Mouse (Mus musculus) NIH3T3 (cell line): Measurements from ENCODE around the gene Mmachc.
A peak's percentile ranks its signal among the peaks of the same experiment; 100 is the strongest.
"Not testable (repeated sequence)": the region's sequence is repeated elsewhere in the genome, so short reads cannot be mapped to it uniquely, and the experiment has no call there.

ENCODE experiments used
- DNase-seq: peaks from one replicate; pipeline ENCODE4 v3.0.0-alpha.2; 2012; ENCODE audit warnings: low read depth

Gene Mmachc

DNA sequence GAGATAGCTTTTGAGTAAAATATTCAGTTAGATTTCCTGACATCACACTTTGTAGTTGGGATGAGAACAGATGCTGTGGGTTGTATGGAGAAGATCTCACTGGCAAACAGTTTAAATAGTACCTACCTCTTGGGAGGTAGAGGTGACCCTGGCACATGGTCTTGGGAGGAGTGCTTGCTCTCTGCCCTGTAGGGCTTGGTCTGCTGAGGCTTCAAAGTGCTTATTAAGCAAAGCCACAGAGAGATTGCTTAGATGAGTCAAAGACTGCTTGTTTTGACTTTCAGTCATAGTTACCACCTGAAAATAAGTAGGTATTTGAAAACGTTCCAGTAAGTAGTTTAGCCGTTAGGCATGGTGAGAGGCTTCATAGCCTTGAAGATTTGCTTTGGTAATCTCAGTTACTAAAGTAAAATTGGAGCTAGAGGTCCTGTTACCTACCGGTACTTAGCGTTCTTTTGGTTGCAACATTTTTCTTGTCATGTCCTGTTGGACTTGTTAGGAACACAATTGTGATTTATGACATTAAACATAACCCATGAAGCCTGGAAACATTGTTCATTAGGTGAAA is 18.8 kb downstream of the Mmachc start:
- no peak for DNase-seq

- DNase-seq = peak; percentile 19
Measured at GRCm38 (mm10) chr4:116687041-116687440, 21.2 kb downstream of the Mmachc start.

DNA sequence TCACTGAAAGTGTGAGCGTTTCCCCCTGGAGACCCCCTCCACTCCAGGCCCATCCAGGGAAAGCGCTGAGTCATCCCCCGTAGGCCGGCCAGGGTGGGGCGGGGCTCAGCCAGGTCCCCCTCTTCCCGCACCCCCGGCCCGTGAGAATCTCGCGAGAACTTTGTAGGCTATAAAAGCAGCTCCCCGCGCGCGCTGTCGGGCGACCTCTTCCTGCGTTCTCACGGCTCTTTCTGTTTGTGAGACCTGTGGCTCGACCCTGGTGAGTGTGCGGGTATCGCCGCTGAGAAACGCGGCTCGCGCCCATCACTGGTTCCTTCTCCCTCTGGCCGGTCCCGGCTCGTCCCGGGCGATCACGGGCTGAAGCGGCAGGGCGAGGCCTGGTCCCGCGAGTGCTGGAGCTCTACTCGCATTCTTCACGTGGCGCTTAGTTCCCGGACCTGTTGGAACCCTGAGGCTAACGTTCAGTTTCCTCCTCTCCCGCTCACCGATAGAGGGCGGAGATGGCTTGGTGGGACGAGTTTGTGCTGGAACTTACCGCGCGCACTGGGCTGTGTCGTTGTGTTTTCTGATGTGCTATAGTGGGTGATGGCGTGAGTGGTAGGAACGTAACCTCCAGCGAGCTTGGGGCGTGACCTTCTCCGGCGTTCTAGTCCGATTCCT is 22.7 kb downstream of the Mmachc start, which contains the start of gene Prdx1:
Gene Prdx1, plus strand, starts transcription at position 143 of the 660 bp plus-strand sequence.
- DNase-seq = peak; percentile 98

GRCm38 (mm10) chr4:116684665-116685064 is 23.5 kb downstream of the Mmachc start:
- DNase-seq = peak; percentile 30

DNA sequence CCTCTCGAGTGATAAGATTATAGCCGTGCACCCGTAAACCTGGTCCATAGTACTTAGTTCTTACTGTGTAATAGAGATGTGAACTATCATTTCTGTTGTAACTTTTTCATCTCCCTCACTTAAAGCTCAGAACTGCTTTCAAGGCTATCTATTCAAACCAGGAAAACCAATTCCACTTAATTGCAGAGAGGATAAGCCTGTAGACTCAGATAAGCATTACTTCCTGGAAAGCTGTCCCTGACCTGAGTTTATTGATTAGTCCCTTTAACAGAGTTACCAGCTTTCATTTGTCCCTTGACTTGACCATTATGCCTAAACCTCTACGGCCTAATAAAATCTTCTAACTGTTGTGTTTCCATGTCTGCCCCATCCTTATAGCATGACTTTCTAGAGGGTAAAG is 24.2 kb downstream of the Mmachc start:
- no peak for DNase-seq

DNA sequence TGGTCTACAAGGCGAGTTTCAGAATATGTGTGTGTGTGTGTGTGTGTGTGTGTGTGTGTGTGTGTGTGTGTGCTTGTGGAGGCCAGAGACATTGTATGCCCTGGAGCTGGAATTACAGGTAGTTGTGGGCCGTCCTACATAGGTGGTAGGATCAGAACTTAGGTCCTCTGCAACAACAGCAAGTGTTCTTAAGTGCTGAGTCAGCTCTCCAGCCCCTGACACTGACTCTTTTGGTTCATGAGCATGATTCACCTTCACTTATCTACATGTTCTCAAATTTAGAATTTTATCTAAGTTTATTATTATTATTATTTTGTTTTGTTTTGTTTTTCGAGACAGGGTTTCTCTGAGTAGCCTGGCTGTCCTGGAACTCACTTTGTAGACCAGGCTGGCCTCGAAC is 27.7 kb downstream of the Mmachc start:
- not testable (repeated sequence) for DNase-seq

DNA sequence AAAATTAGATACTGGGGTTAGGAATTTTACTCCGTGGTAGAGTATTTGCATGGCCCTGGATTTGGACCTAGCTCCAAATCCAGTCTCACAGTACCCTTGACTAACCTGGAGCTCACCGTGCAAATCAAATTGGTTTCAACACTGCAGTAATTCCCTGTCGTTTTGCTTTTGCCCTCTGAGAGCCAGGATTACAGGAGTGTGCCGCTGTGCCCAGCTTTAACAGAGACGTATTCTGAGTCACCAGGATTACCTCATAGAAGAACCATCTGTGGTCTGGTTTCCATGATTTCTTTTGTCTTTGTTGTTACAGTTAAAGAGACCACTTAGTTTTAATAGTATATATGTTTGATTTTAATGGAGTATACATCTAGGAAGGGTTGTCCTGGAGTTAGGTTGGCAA is 29.1 kb downstream of the Mmachc start:
- peak; percentile 60 for DNase-seq

DNA sequence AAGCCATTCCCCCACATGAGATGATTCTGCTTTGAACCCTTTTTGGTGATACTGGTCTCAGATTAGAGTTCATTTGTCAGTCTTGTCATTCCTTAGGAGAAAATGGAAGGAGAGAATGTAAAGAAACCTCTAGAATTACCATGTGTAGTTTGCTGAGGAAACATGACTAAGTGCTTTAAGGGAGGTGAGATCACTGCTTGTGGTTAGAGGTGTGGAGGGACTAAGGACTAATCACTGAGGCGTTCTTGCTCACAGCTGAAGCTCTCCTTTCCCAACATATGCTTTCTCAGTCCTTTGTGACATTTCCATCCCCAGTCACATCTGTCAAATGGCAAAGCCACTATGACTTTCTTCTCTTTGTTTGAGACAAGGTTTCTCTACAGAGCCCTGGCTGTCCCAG is 30.4 kb downstream of the Mmachc start:
- DNase-seq = peak; percentile 27

DNA sequence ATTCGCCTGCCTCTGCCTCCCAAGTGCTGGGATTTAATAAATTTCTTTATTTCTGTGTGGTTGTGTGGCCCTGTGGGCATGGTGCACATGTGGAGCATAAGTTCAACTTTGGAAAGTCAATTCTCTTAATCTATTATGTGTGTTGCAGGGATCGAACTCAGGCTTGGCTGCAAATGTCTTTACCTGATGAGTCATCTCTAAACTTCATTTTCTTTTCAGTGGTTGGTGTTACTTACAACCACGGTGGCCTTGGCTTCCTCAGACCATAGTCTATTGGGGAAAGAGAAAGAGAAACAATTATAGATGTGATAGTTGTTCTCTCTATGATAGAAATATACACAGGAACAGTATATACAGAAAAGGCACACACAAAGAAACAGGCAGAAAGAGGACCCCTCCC is 32.2 kb downstream of the Mmachc start:
- peak; percentile 25 for DNase-seq

DNA sequence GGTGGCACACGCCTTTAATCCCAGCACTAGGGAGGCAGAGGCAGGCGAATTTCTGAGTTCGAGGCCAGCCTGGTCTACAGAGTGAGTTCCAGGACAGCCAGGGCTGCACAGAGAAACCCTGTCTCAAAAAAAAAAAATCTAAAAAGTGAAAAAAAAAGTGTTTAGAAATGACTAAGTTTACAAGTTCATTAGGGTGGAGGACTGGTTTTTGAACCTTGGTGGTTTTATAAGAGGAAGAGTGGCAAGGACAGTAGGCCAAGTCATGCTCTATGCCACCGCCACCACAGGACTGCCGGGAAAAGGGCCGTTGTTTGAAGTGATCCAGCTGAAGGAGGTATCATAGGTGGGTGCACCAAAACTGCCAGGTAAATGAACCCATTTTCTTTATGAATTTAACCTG is 33.4 kb downstream of the Mmachc start:
- DNase-seq = not testable (repeated sequence)

DNA sequence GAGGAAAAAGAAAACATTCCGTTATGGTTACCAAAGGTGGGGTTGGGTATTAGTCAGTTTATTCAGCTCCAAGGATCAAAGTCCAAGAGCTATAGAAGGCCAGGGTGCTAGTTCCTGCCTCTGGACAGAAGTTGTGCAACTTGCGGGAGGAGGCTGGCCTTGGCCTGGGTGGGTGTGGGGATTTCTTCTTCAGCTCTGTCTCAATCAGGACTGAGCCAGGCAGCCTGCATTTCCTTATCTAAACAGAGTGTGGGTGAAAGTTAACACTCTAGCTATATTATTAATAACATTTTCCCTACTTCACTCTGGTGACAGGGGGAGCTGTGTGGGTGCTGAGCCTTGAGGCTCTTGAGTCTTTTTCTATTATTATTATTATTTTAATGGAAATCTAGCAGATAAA is 35.4 kb downstream of the Mmachc start:
- peak; percentile 80 for DNase-seq

DNA sequence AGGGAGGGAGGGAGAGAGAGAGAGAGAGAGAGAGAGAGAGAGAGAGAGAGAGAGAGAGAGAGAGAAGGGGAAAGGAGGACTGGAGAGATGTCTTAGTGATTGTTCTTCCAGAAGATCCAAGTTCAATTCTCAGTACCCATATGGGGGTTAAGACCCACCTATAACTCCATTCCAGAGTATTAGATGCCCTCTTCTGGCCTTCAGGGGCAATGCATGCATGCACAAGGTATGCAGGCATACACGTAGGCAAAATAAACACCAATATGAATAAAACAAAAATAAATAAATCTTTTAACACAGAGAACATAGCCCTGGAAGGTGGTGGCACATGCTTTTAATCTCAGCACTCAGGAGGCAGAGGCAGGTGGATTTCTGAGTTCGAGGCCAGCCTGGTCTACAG is 38.9 kb downstream of the Mmachc start:
- DNase-seq = peak; percentile 37

DNA sequence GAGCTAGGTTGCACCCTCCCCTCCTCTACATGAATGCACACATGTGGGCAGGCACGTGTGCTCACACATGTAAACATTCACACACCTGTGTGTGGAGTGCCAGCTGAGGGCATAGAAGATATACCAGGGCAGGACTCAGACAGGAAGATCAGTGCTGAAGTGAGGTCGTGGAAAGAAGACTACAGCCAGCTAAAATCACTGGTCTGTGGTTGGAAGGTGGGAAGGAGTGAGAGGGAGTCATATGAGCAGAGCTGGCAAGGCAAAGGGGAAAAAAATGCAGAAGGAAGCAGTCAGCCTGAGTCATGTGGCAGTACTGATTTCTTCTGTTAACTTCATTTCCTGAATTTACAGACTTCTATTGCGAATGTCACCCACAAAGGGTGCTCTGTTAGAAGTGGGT is 40.1 kb downstream of the Mmachc start:
- peak; percentile 86 for DNase-seq

DNA sequence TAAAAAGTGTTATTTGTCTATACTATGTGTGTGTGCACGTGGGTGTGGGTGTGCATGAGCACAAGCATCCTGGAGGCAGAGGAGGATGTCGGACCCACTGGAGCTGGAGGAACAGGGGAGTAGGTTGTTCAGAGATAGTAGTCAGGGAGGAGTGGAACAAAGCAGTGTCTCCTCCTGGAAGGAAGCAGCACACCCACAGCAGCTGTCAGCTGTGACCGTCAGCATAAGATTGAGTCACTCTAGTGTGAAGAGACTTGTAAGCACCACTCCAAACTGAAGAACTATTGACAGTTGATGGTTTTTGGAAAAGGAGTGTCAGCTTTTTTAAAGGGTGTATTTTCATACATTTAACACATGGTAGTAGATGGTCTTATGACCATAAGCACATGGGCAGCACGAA is 41.6 kb downstream of the Mmachc start:
- no peak for DNase-seq

DNA sequence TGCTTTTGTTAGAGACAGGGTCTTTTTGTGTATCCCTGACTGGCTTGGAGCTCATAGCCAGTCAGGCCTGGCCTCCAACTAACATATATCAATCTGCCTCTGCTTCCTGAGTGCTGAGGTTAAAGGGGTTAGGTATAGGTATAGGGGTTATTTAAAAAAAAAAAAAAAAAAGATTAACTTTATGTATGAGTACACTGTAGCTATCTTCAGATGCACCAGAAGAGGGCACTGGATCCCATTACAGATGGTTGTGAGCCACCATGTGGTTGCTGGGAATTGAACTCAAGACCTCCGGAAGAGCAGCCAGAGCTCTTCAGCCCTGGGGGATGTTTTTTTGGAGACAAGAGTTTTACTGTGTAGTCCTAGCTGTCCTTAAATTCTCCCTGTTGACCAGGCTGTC is 46.2 kb downstream of the Mmachc start:
- no peak for DNase-seq

DNA sequence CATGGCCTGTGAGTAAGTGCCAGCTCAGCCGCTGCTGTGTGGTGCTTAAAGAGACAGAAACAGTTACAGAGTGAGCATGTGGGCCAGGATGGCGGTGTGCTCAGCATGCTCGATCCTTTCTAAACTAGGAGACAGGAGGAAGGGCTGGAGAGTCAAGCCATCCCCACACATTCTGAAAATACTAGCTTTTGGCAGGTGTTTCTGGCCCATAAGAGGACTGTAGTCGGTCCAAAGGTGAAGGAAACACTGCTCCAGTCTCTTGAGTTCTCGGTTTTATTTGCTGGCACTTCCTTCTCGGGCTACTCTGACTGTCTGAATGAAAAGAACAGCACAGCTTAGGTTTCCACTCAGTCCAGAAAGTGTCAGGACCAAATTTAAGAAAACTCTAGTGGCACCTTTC is 47.4 kb downstream of the Mmachc start:
- no peak for DNase-seq

DNA sequence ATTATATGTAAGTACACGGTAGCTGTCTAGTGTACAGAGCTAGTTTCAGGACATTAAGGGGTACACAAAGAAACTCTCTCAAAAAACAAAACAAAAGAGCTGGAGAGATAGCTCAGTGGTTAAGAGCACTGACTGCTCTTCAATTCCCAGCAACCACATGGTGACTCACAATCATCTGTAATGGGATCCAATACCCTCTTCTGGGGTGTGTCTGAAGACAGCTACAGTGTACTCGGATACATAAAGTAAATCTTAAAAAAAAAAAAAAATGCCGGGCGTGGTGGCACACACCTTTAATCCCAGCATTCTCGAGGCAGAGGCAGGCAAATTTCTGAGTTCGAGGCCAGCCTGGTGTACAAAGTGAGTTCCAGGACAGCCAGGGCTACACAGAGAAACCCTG is 48.3 kb downstream of the Mmachc start:
- not testable (repeated sequence) for DNase-seq

- DNase-seq = peak; percentile 31
Measured at GRCm38 (mm10) chr4:116659474-116659873, 48.7 kb downstream of the Mmachc start.

GRCm38 (mm10) chr4:116657971-116658370 is 50.2 kb downstream of the Mmachc start:
- DNase-seq = no peak

GRCm38 (mm10) chr4:116655658-116656057 is 52.5 kb downstream of the Mmachc start:
- no peak for DNase-seq

GRCm38 (mm10) chr4:116655100-116655499 is 53.1 kb downstream of the Mmachc start:
- peak; percentile 33 for DNase-seq

GRCm38 (mm10) chr4:116653228-116653627 is 55.0 kb downstream of the Mmachc start:
- DNase-seq = peak; percentile 30
